Mouse (Mus musculus): ENCODE measurements at regions not wholly inside any gene's neighbourhood (a gene's known extent, or its start where the extent isn't known, plus 50 kb on each side); places are given as distances from the start of the nearest gene placed in this dataset.

DNA sequence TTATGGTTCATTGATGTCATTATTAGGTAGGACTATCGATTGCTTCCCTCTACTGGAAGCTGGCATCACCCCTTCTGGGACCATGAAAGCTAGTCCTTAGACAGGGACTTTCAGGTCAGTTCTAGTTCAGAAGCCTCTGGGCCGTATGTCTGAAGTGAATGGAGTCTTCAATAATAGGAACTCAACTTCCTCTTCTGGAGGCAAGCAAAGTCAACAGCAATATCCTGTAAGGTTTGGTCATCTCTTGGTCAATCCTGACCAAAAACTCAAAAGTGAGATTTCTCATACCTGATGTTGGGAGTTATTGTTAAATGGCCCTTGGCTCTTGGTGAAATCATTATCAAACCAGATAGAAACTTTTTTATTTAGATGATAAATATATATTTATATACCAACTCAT lies 2377.6 kb upstream of the Gm7489 start:
- Histone ChIP-seq H3ac (ENCODE audit: control insufficient read depth, insufficient read length, low read depth) (no peak overlapping the region), H3K79me2 (ENCODE audit: control insufficient read depth, insufficient read depth) (no peaks in the 10 kb centered on the region), H3K79me3 (ENCODE audit: low read depth) (no peaks in the 10 kb centered on the region), H3K4me3 (ENCODE audit: insufficient read depth, poor library complexity, severe bottlenecking) (no peak overlapping the region), H3K36me3 (ENCODE audit: control insufficient read depth, insufficient read depth) (no peaks in the 10 kb centered on the region), H3K27me3 (ENCODE audit: control insufficient read depth, insufficient read depth, insufficient read length) (no peaks in the 10 kb centered on the region)
- TF ChIP-seq FOSL1 (IDR thresholded peaks at IDR 0.05; ENCODE audit: insufficient read depth, low read length, poor library complexity, severe bottlenecking), result no peak
- no peak for TF ChIP-seq USF1 (IDR thresholded peaks at IDR 0.05; ENCODE audit: low read depth)
- TF ChIP-seq MYOD1 (IDR thresholded peaks at IDR 0.05; ENCODE audit: control insufficient read depth, insufficient read length, low read depth), result no peak
- no peak for TF ChIP-seq CTCF (IDR thresholded peaks at IDR 0.05; ENCODE audit: control insufficient read depth, insufficient read depth, insufficient read length)
- TF ChIP-seq MYOG (IDR thresholded peaks at IDR 0.05; ENCODE audit: control insufficient read depth, extremely low read depth, insufficient read length), result no peak
- TF ChIP-seq CEBPB (IDR thresholded peaks at IDR 0.05; ENCODE audit: low read depth), result no peak
- no peak for TF ChIP-seq MAX (IDR thresholded peaks at IDR 0.05)

DNA sequence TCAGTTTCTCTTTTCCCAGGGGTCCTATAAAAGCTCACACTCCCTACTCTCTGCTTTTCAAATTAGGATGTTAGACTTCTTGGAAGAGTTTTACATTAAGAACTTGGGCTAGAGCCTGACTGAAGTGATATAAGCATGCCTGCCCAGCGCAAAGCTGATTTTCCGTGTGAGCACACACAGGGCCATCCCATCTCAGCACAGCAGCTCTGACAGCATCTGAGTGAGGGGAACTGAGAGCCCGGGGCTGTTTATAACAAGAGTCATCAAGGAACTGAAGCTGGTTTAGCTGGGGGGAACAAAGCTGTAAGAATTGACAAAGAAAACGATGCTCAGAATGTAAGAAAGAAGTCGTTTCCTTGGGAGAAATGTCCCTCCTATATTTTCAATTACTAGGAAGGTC lies 2373.4 kb upstream of the Gm7489 start:
- Histone ChIP-seq H3K4me3 (ENCODE audit: insufficient read depth, poor library complexity, severe bottlenecking) (no peak overlapping the region), H3K79me2 (ENCODE audit: control insufficient read depth, insufficient read depth) (no peaks in the 10 kb centered on the region)
- TF ChIP-seq CEBPB (IDR thresholded peaks at IDR 0.05; ENCODE audit: low read depth) (no peak), CTCF (IDR thresholded peaks at IDR 0.05; ENCODE audit: control insufficient read depth, insufficient read depth, insufficient read length) (no peak), FOSL1 (IDR thresholded peaks at IDR 0.05; ENCODE audit: insufficient read depth, low read length, poor library complexity, severe bottlenecking) (no peak), MAX (IDR thresholded peaks at IDR 0.05) (no peak), USF1 (IDR thresholded peaks at IDR 0.05; ENCODE audit: low read depth) (no peak), MYOG (IDR thresholded peaks at IDR 0.05; ENCODE audit: control insufficient read depth, extremely low read depth, insufficient read length) (no peak), MYOD1 (IDR thresholded peaks at IDR 0.05; ENCODE audit: control insufficient read depth, insufficient read length, low read depth) (no peak)

DNA sequence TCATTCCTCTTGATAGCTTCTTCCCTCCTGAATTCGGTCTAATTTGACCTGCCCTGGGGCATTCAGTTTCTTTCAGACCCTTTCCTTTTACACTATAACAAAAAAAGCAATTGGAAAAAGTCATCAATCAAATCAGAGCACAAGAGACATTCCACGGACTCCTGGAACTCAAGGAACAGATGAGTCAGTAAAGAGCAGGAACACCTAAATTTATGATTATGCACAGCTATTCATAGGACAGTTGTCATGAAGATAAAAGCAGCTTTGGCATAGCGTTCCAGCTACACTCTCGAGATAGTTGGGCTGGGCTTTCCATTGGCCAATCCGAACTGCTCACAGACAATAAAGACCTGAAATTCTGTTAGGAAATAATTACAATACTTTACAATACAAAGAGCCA lies 2348.4 kb upstream of the Gm7489 start:
- Histone ChIP-seq H3K27me3 (ENCODE audit: control insufficient read depth, insufficient read depth, insufficient read length) (no peaks in the 10 kb centered on the region), H3K36me3 (ENCODE audit: control insufficient read depth, insufficient read depth) (no peaks in the 10 kb centered on the region), H3K4me3 (ENCODE audit: insufficient read depth, poor library complexity, severe bottlenecking) (no peak overlapping the region), H3ac (ENCODE audit: control insufficient read depth, insufficient read length, low read depth) (no peak overlapping the region), H3K79me2 (ENCODE audit: control insufficient read depth, insufficient read depth) (no peaks in the 10 kb centered on the region), H3K79me3 (ENCODE audit: low read depth) (no peaks in the 10 kb centered on the region)
- TF ChIP-seq USF1 (IDR thresholded peaks at IDR 0.05; ENCODE audit: low read depth) (no peak), MYOG (IDR thresholded peaks at IDR 0.05; ENCODE audit: control insufficient read depth, extremely low read depth, insufficient read length) (no peak), CEBPB (IDR thresholded peaks at IDR 0.05; ENCODE audit: low read depth) (no peak), MAX (IDR thresholded peaks at IDR 0.05) (no peak), MYOD1 (IDR thresholded peaks at IDR 0.05; ENCODE audit: control insufficient read depth, insufficient read length, low read depth) (no peak), FOSL1 (IDR thresholded peaks at IDR 0.05; ENCODE audit: insufficient read depth, low read length, poor library complexity, severe bottlenecking) (no peak), CTCF (IDR thresholded peaks at IDR 0.05; ENCODE audit: control insufficient read depth, insufficient read depth, insufficient read length) (no peak)

More for the DNA sequence above, 2373.4 kb upstream of the Gm7489 start:
- H3K36me3 ChIP-seq (ENCODE audit: control insufficient read depth, insufficient read depth), result no peaks in the 10 kb centered on the region
- no peaks in the 10 kb centered on the region for H3K27me3 ChIP-seq (ENCODE audit: control insufficient read depth, insufficient read depth, insufficient read length)
- no peak overlapping the region for H3ac ChIP-seq (ENCODE audit: control insufficient read depth, insufficient read length, low read depth)
- no peaks in the 10 kb centered on the region for H3K79me3 ChIP-seq (ENCODE audit: low read depth)

DNA sequence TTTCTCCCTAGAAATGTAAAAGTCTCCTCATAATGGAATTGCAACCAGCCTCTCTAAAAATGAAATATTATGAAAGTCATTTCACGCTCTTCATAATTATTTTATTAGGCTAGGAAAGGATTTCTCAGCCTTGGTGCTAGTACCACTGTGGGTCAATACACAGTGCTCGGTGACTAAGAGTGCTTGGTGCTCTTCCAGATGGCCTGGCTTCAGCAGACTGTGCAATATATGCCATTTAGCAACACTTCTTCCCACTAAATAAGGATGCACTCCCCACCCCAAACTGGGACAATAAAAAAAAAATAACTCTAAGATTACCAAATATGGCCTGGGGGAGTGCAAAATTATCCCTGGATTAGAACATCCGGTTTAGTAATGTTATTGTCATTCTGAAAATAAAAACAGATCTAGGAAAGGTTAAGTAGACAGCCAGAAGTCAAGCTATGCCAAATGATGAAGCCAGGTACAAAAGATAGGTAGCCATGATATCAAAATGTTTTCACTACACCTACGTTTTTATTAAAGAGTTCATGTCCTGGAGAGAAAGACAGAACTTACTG lies 2333.4 kb upstream of the Gm7489 start:
- no peaks in the 10 kb centered on the region for H3K27me3 ChIP-seq (ENCODE audit: control insufficient read depth, insufficient read depth, insufficient read length)
- H3K79me2 ChIP-seq (ENCODE audit: control insufficient read depth, insufficient read depth), result no peaks in the 10 kb centered on the region
- no peak for TF ChIP-seq MYOG (IDR thresholded peaks at IDR 0.05; ENCODE audit: control insufficient read depth, extremely low read depth, insufficient read length)
- no peak for TF ChIP-seq CTCF (IDR thresholded peaks at IDR 0.05; ENCODE audit: control insufficient read depth, insufficient read depth, insufficient read length)
- no peak for TF ChIP-seq MAX (IDR thresholded peaks at IDR 0.05)
- H3K36me3 ChIP-seq (ENCODE audit: control insufficient read depth, insufficient read depth), result no peaks in the 10 kb centered on the region
- no peak overlapping the region for H3K4me3 ChIP-seq (ENCODE audit: insufficient read depth, poor library complexity, severe bottlenecking)
- no peak overlapping the region for H3ac ChIP-seq (ENCODE audit: control insufficient read depth, insufficient read length, low read depth)
- no peaks in the 10 kb centered on the region for H3K79me3 ChIP-seq (ENCODE audit: low read depth)

DNA sequence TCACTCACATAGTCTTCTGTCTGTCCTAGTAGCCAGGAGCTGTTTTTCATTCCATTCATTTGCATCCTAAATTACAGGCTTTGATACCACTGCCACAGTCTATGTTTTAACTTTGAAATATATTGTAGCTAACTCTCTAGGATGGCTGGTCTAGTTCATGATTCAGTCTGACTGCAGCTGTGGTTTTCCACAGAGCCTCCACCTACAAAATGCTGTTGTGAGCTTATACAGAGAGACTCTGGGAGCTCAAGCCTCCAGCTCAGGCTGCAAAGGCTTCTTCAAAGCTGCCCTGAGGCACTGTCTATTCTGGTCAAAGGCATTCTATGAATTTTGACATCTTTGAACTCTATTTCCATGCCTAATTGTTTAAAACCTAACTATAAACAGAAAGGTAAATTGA lies 2326.5 kb upstream of the Gm7489 start:
- H3K79me3 ChIP-seq (ENCODE audit: low read depth), result no peaks in the 10 kb centered on the region
- no peak overlapping the region for H3ac ChIP-seq (ENCODE audit: control insufficient read depth, insufficient read length, low read depth)
- no peaks in the 10 kb centered on the region for H3K79me2 ChIP-seq (ENCODE audit: control insufficient read depth, insufficient read depth)
- no peaks in the 10 kb centered on the region for H3K27me3 ChIP-seq (ENCODE audit: control insufficient read depth, insufficient read depth, insufficient read length)
- H3K36me3 ChIP-seq (ENCODE audit: control insufficient read depth, insufficient read depth), result no peaks in the 10 kb centered on the region
- TF ChIP-seq USF1 (IDR thresholded peaks at IDR 0.05; ENCODE audit: low read depth) (no peak), MYOG (IDR thresholded peaks at IDR 0.05; ENCODE audit: control insufficient read depth, extremely low read depth, insufficient read length) (no peak), MYOD1 (IDR thresholded peaks at IDR 0.05; ENCODE audit: control insufficient read depth, insufficient read length, low read depth) (no peak), MAX (IDR thresholded peaks at IDR 0.05) (no peak), CEBPB (IDR thresholded peaks at IDR 0.05; ENCODE audit: low read depth) (no peak), CTCF (IDR thresholded peaks at IDR 0.05; ENCODE audit: control insufficient read depth, insufficient read depth, insufficient read length) (no peak), FOSL1 (IDR thresholded peaks at IDR 0.05; ENCODE audit: insufficient read depth, low read length, poor library complexity, severe bottlenecking) (no peak)
- H3K4me3 ChIP-seq (ENCODE audit: insufficient read depth, poor library complexity, severe bottlenecking), result no peak overlapping the region

DNA sequence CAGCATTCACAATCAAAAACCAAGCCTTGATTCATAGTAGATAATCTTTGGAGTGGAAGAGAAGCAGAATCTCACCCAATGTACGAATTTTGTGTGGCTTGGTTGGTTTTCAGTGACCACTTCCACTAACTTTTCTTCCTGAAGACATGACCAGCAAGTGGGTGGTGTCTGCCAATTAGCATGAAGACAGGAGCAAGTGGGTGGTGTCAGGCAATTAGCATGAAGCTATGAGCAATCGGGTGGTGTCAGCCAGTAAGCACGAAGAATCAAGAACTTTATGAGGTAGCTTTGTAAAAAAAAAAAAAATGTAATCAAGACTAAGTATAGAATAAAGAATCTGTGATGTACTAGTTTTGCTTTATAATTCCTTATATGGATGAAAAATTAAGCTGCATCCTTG lies 2319.2 kb upstream of the Gm7489 start:
- TF ChIP-seq FOSL1 (IDR thresholded peaks at IDR 0.05; ENCODE audit: insufficient read depth, low read length, poor library complexity, severe bottlenecking) (no peak), CTCF (IDR thresholded peaks at IDR 0.05; ENCODE audit: control insufficient read depth, insufficient read depth, insufficient read length) (no peak), CEBPB (IDR thresholded peaks at IDR 0.05; ENCODE audit: low read depth) (no peak), MAX (IDR thresholded peaks at IDR 0.05) (no peak)

More for the DNA sequence above, 2319.2 kb upstream of the Gm7489 start:
- H3K79me3 ChIP-seq (ENCODE audit: low read depth), result no peaks in the 10 kb centered on the region
- H3K36me3 ChIP-seq (ENCODE audit: control insufficient read depth, insufficient read depth), result no peaks in the 10 kb centered on the region
- no peaks in the 10 kb centered on the region for H3K79me2 ChIP-seq (ENCODE audit: control insufficient read depth, insufficient read depth)
- H3ac ChIP-seq (ENCODE audit: control insufficient read depth, insufficient read length, low read depth), result no peak overlapping the region
- no peaks in the 10 kb centered on the region for H3K27me3 ChIP-seq (ENCODE audit: control insufficient read depth, insufficient read depth, insufficient read length)
- H3K4me3 ChIP-seq (ENCODE audit: insufficient read depth, poor library complexity, severe bottlenecking), result no peak overlapping the region
